Mouse (Mus musculus): ENCODE results near the gene D430042O09Rik.

GRCm38 (mm10) chr7:125893621-125894020 is 185.9 kb downstream of the D430042O09Rik start:
- no peak for TF ChIP-seq GATA1 (IDR thresholded peaks at IDR 0.05; ENCODE audit: borderline replicate concordance, low read length)
- no peak for TF ChIP-seq FLI1 (IDR thresholded peaks at IDR 0.05; ENCODE audit: low read length)
